Mouse (Mus musculus): Measurements from ENCODE around the gene 1700015F17Rik. TPM values are rescaled to one million over a fixed set of nuclear protein-coding genes. Genes with fewer than 3 reads are reported as not detected.
A peak's percentile ranks its signal among the peaks of the same experiment; 100 is the strongest.

1700015F17Rik gene
- polyA plus RNA-seq, 1 experiment from 2014 or later: not detected

- no peak overlapping the region for H3K27ac ChIP-seq (ENCODE audit: low read length)
- H3K4me2 ChIP-seq (replicated peaks; ENCODE audit: low read depth, low read length): no peak overlapping the region
- H3K9me3 ChIP-seq (ENCODE audit: control insufficient read depth, low read depth, low read length): no peaks in the 10 kb centered on the region
- H3K9ac ChIP-seq (replicated peaks; ENCODE audit: low read depth, low read length): no peak overlapping the region
- no peaks in the 10 kb centered on the region for H3K27me3 ChIP-seq (ENCODE audit: control insufficient read depth, insufficient read depth, low read length)
- no peaks in the 10 kb centered on the region for H3K4me1 ChIP-seq (ENCODE audit: control insufficient read depth, insufficient read depth, low read length)
- no peaks in the 10 kb centered on the region for H3K36me3 ChIP-seq (ENCODE audit: control insufficient read depth, insufficient read depth, low read length)
- ATAC-seq (ENCODE audit: insufficient number of reproducible peaks, insufficient read depth, low FRiP score, low read depth): no peak
- no peak overlapping the region for H3K4me3 ChIP-seq (ENCODE audit: low read depth, low read length)
- whole genome bisulfite sequencing: 40% methylated on average over 9 of the region's 9 CpGs
These were observed 4.4 kb upstream of the 1700015F17Rik start for GRCm38 (mm10) chr5:5483254-5483858.

DNA sequence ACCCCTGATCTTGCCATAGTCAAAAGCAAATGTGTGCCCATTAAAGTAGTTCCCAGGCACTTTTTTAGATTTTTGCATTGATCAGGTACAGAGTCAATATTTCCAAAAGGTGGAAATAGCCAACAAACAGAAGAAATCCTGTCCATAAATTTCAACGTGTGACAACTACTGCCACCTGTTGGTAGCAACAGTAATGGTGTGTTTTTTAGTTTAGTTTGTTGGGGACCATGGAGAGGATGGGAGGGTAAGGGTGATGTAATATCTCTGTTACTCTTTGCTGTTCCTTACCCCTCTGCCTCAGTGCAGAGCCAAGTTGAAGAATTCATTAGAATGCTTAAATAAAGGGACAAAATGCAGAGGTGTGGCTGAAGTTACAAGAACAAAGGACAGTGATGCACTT, 2.7 kb upstream of the 1700015F17Rik start:
- no peaks in the 10 kb centered on the region for H3K36me3 ChIP-seq (ENCODE audit: control insufficient read depth, insufficient read depth, low read length)
- no peak for ATAC-seq (ENCODE audit: insufficient number of reproducible peaks, insufficient read depth, low FRiP score, low read depth)

GRCm38 (mm10) chr5:5476133-5476532, 2.8 kb downstream of the 1700015F17Rik start:
- Histone ChIP-seq H3K4me1 (ENCODE audit: control insufficient read depth, insufficient read depth, low read length) (no peaks in the 10 kb centered on the region), H3K9me3 (ENCODE audit: control insufficient read depth, low read depth, low read length) (no peaks in the 10 kb centered on the region), H3K9ac (replicated peaks; ENCODE audit: low read depth, low read length) (no peak overlapping the region), H3K27me3 (ENCODE audit: control insufficient read depth, insufficient read depth, low read length) (no peaks in the 10 kb centered on the region), H3K4me3 (ENCODE audit: low read depth, low read length) (no peak overlapping the region), H3K27ac (ENCODE audit: low read length) (no peak overlapping the region), H3K36me3 (ENCODE audit: control insufficient read depth, insufficient read depth, low read length) (no peaks in the 10 kb centered on the region), H3K4me2 (replicated peaks; ENCODE audit: low read depth, low read length) (no peak overlapping the region)
- WGBS: 75% methylated on average over 4 of the region's 4 CpGs
- ATAC-seq (ENCODE audit: insufficient number of reproducible peaks, insufficient read depth, low FRiP score, low read depth): no peak

More for the DNA sequence above, 2.7 kb upstream of the 1700015F17Rik start:
- Histone ChIP-seq H3K4me1 (ENCODE audit: control insufficient read depth, insufficient read depth, low read length) (no peaks in the 10 kb centered on the region), H3K9ac (replicated peaks; ENCODE audit: low read depth, low read length) (no peak overlapping the region), H3K9me3 (ENCODE audit: control insufficient read depth, low read depth, low read length) (no peaks in the 10 kb centered on the region), H3K4me3 (ENCODE audit: low read depth, low read length) (no peak overlapping the region), H3K4me2 (replicated peaks; ENCODE audit: low read depth, low read length) (no peak overlapping the region), H3K27me3 (ENCODE audit: control insufficient read depth, insufficient read depth, low read length) (no peaks in the 10 kb centered on the region), H3K27ac (ENCODE audit: low read length) (no peak overlapping the region)
- 2% methylated on average over 1 of the region's 1 CpGs for WGBS

- H3K9ac ChIP-seq (replicated peaks; ENCODE audit: low read depth, low read length): no peak overlapping the region
- no peak for ATAC-seq (ENCODE audit: insufficient number of reproducible peaks, insufficient read depth, low FRiP score, low read depth)
- H3K27ac ChIP-seq (ENCODE audit: low read length): no peak overlapping the region
- H3K36me3 ChIP-seq (ENCODE audit: control insufficient read depth, insufficient read depth, low read length): no peaks in the 10 kb centered on the region
- H3K9me3 ChIP-seq (ENCODE audit: control insufficient read depth, low read depth, low read length): no peaks in the 10 kb centered on the region
- no peak overlapping the region for H3K4me2 ChIP-seq (replicated peaks; ENCODE audit: low read depth, low read length)
- no peaks in the 10 kb centered on the region for H3K27me3 ChIP-seq (ENCODE audit: control insufficient read depth, insufficient read depth, low read length)
- no peak overlapping the region for H3K4me3 ChIP-seq (ENCODE audit: low read depth, low read length)
- no peaks in the 10 kb centered on the region for H3K4me1 ChIP-seq (ENCODE audit: control insufficient read depth, insufficient read depth, low read length)
- WGBS: 71% methylated on average over 1 of the region's 1 CpGs
These were observed 13.7 kb downstream of the 1700015F17Rik start for GRCm38 (mm10) chr5:5465256-5465655.

DNA sequence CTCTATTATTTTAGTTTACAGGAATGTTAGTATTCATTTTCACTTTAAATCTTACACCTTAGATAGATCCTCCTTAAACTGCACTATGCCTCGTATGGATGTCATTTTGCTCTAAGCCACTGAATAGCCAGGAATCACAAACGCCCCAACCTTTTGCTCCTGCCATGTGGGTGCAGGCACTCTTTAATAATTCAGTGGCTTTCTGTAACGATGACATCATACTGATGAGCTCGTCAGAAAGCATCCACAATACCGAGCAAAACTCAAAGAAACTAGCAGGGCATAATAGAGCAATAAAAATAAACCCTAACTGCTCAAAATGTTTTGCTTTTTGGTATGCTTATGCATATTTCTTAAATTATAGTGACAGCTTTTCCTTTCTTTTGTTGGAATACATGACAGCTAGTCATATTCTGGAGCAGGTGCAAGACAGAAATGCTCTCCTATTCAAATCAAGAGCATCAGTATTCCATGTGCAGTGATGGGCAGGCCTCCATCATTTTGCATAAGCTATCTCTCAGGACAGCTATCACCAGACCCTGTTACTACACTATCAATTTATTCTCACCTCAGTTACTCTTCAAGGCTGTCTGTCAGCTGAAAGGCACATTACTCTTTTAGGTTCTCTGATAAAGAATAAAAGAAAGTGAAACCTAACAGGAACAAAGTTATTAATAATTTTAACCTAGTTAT, 47.1 kb downstream of the 1700015F17Rik start:
- H3K4me1 ChIP-seq (ENCODE audit: control insufficient read depth, insufficient read depth, low read length): no peaks in the 10 kb centered on the region
- no peaks in the 10 kb centered on the region for H3K9me3 ChIP-seq (ENCODE audit: control insufficient read depth, low read depth, low read length)
- H3K4me3 ChIP-seq (ENCODE audit: low read depth, low read length): no peak overlapping the region
- WGBS: 59% methylated on average over 5 of the region's 5 CpGs
- H3K36me3 ChIP-seq (ENCODE audit: control insufficient read depth, insufficient read depth, low read length): no peaks in the 10 kb centered on the region
- H3K27me3 ChIP-seq (ENCODE audit: control insufficient read depth, insufficient read depth, low read length): no peaks in the 10 kb centered on the region
- no peak overlapping the region for H3K4me2 ChIP-seq (replicated peaks; ENCODE audit: low read depth, low read length)
- H3K27ac ChIP-seq (ENCODE audit: low read length): no peak overlapping the region
- no peak for ATAC-seq (ENCODE audit: insufficient number of reproducible peaks, insufficient read depth, low FRiP score, low read depth)
- no peak overlapping the region for H3K9ac ChIP-seq (replicated peaks; ENCODE audit: low read depth, low read length)

DNA sequence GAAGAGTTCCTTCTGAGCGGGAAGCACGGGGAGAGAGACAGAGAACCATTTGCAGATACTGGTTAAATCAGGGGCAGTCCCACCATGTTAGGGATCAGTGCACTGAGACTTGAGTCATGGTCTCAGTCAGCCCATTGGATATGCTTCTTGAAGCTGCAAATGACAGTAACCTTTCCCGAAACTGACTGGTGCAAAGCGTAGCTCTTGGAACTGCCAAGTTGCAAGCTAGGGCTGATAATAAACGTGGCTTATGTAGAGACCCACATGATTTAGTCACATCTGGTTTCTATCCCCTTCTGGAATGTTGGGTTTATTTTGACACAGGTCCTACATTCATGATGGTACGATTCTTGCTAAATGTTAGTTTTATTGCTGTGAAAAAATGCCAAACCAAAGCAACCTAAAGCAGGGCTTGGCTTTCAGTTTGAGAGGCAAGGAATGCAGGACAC, 55.2 kb downstream of the 1700015F17Rik start:
- peak; percentile 23; the same call in 1 of the 2 replicates for ATAC-seq (ENCODE audit: insufficient number of reproducible peaks, insufficient read depth, low FRiP score, low read depth)
- no peak overlapping the region for H3K4me3 ChIP-seq (ENCODE audit: low read depth, low read length)
- 39% methylated on average over 6 of the region's 6 CpGs for WGBS
- H3K36me3 ChIP-seq (ENCODE audit: control insufficient read depth, insufficient read depth, low read length): no peaks in the 10 kb centered on the region
- no peaks in the 10 kb centered on the region for H3K4me1 ChIP-seq (ENCODE audit: control insufficient read depth, insufficient read depth, low read length)
- no peak overlapping the region for H3K9ac ChIP-seq (replicated peaks; ENCODE audit: low read depth, low read length)
- peak overlapping the region; percentile 81 for H3K27ac ChIP-seq (ENCODE audit: low read length)
- H3K27me3 ChIP-seq (ENCODE audit: control insufficient read depth, insufficient read depth, low read length): no peaks in the 10 kb centered on the region
- no peak overlapping the region for H3K4me2 ChIP-seq (replicated peaks; ENCODE audit: low read depth, low read length)
- H3K9me3 ChIP-seq (ENCODE audit: control insufficient read depth, low read depth, low read length): no peaks in the 10 kb centered on the region

GRCm38 (mm10) chr5:5423081-5423480, 55.9 kb downstream of the 1700015F17Rik start:
- Histone ChIP-seq H3K4me3 (ENCODE audit: low read depth, low read length) (no peak overlapping the region), H3K27ac (ENCODE audit: low read length) (peak overlapping the region; percentile 81), H3K9me3 (ENCODE audit: control insufficient read depth, low read depth, low read length) (no peaks in the 10 kb centered on the region), H3K4me1 (ENCODE audit: control insufficient read depth, insufficient read depth, low read length) (no peaks in the 10 kb centered on the region), H3K4me2 (replicated peaks; ENCODE audit: low read depth, low read length) (no peak overlapping the region), H3K27me3 (ENCODE audit: control insufficient read depth, insufficient read depth, low read length) (no peaks in the 10 kb centered on the region), H3K36me3 (ENCODE audit: control insufficient read depth, insufficient read depth, low read length) (no peaks in the 10 kb centered on the region), H3K9ac (replicated peaks; ENCODE audit: low read depth, low read length) (no peak overlapping the region)
- 74% methylated on average over 4 of the region's 4 CpGs for WGBS
- no peak for ATAC-seq (ENCODE audit: insufficient number of reproducible peaks, insufficient read depth, low FRiP score, low read depth)

DNA sequence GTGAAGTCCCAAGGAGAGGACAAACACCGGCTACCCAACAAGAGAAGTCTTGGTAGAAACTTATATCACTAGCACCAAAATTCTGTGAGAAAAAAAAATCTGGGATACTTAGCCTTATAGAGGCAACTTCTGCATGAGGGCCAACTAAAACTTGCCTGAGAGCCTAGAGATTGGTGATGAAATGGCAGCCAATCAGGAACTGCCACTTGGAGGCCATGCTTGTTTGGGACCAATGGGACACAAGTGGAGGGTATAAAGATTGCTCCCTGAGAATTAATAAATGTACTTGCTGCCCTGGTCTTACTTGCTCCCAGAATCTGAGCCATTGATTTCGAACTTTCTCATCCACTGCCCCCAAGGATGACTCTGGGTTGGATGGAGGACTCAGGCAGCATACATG, 57.5 kb downstream of the 1700015F17Rik start:
- ATAC-seq (ENCODE audit: insufficient number of reproducible peaks, insufficient read depth, low FRiP score, low read depth): no peak
- no peaks in the 10 kb centered on the region for H3K9me3 ChIP-seq (ENCODE audit: control insufficient read depth, low read depth, low read length)
- WGBS: 96% methylated on average over 2 of the region's 2 CpGs

More for the DNA sequence above, 57.5 kb downstream of the 1700015F17Rik start:
- H3K36me3 ChIP-seq (ENCODE audit: control insufficient read depth, insufficient read depth, low read length): no peaks in the 10 kb centered on the region
- no peak overlapping the region for H3K4me3 ChIP-seq (ENCODE audit: low read depth, low read length)
- H3K27me3 ChIP-seq (ENCODE audit: control insufficient read depth, insufficient read depth, low read length): no peaks in the 10 kb centered on the region
- H3K9ac ChIP-seq (replicated peaks; ENCODE audit: low read depth, low read length): no peak overlapping the region
- H3K4me2 ChIP-seq (replicated peaks; ENCODE audit: low read depth, low read length): no peak overlapping the region
- H3K27ac ChIP-seq (ENCODE audit: low read length): no peak overlapping the region
- H3K4me1 ChIP-seq (ENCODE audit: control insufficient read depth, insufficient read depth, low read length): no peaks in the 10 kb centered on the region

Data from stomach, embryonic 14.5 days (tissue).